Mouse (Mus musculus) thymus, postnatal 4 days (tissue): ENCODE results near the gene Ube2cbp.

Experiments used
- DNase-seq: peaks from one replicate; pipeline ENCODE4 v3.0.0; 2021

Ube2cbp gene

DNA sequence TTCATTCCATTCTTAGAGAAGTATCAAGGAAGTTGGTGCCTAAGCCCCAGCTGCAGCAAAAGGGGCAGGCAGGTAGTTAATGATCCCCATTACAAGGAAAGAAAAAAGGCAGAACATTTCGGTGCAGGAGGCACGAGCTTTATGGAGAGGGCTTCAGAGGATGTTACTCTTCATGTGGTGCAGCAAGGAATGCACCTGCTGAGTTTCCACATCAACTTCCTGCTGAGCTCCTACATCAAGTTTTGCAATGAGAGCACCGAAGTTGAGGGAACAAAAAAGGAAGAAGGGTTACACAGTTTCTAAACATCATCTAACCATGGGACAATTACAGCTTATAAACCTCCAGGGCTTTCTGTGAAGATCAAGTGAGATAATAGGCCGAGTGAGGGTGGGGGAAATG lies 156.1 kb downstream of the Ube2cbp start:
- no peak for DNase-seq

- no peak for DNase-seq
Observed at GRCm38 (mm10) chr9:86306556-86306955, 158.2 kb downstream of the Ube2cbp start.

DNA sequence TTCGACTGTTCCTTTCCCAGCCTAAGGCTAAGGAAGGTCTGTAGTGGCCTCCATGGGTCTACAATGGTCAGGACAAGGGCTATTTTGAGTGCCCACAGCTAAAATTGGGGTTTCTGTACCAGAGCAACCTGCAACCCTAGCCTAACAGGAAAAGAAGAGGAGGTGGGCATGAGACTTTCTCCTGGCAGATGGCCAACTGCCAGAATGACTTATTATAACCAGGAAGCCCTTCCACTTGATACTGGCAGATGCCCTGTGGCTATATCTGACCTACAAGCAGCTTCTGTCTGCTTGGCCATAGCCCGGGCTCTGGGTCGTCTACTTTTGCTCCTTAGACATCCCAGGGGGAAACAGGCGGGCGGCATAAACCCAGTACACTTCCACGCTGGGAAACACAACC lies 163.3 kb downstream of the Ube2cbp start:
- DNase-seq = no peak

DNA sequence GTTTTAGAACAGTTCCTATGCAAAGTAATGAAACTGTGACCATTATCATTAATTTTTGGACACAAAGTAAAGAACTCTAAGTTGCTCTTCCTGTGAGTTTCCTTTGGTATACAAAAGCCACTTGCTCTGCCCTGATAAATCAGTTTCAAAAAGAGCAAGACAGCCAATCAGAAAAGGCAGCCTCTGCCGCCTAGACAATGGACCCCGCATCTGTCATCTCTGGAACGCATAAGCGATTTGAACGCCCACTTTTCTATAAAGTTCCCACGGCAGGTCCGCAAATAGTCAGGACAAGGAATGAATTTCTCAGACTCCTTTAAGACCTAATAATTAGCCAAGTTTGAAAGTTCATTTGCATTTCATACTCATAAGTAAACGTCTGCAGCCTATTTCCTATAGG lies 166.2 kb downstream of the Ube2cbp start:
- DNase-seq = no peak

DNA sequence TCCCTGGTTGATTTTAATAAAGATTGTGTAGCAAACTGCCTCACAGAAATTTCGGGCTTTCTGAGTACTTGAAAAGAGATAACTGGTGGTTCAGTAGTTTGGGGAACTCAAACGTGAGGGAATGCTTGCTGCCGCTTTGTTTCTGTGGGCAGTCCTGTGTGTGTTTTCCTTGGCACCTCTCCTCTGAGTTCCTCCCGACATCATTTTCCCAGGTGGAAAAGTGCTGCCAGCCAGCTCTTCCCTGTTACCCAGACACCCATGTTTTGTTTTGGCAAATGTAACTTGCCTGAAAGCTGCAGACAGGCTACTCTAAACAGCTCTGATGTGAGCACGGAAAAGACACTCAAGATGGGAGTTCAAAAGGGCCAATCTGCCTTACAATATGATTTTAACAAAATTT lies 166.6 kb downstream of the Ube2cbp start:
- DNase-seq = no peak

GRCm38 (mm10) chr9:86296683-86297638 lies 167.8 kb downstream of the Ube2cbp start:
- DNase-seq = no peak

GRCm38 (mm10) chr9:86287570-86287954 lies 177.2 kb downstream of the Ube2cbp start:
- no peak for DNase-seq

GRCm38 (mm10) chr9:86286830-86287569 lies 177.8 kb downstream of the Ube2cbp start:
- DNase-seq = no peak

- DNase-seq = no peak
Observed at GRCm38 (mm10) chr9:86282555-86282954, 182.2 kb downstream of the Ube2cbp start.

GRCm38 (mm10) chr9:86281147-86281467 lies 183.6 kb downstream of the Ube2cbp start:
- no peak for DNase-seq

DNA sequence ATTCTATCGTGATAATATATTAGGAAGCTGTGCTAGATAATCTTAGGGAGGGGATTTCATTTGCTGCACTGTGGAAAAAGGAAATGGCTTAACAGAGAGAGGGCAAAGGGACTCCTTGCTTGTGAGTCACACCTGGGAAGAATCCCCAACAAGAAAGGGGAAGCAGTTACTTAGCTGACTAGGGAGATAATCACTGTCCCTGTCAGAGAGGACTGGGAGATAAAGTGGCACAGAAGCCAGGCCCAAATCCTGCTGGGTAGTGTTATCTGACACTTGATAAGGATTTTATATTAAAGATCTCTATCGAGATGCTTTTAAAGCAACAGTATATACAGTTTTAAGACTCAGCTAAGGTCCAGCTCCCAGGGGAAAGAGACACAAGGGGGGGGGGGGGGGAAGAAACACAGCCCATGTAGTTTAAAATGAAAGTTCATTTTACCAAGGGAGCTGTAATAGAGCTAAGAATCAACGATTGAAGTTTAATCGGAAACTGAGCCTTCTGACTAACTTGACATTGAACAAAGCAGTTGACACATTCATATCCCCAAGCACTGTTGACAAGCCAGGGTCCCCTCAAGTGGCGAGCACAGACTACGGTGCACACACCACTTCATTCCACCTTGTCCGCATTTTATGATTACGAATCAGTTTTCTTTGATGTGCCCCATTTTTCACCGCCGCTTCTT lies 184.1 kb downstream of the Ube2cbp start:
- DNase-seq = no peak

DNA sequence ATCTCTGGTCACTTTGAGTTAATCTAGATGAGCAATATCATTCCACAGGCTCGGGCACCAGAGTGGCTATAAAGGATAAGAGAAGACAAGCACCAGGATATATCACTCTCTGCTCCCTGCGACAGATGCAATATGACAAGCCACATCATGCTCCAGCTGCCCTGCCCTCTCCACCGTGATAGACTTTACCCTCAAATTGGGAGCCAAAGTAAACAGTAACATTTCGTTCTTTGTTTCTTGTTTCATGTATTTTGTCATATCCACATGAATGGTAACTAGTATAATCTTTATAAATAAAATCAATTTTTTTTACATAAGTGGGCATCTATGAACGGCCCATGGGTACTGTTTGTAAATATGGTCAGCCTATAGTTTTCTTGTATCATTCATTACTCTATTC lies 195.2 kb downstream of the Ube2cbp start:
- DNase-seq = no peak

DNA sequence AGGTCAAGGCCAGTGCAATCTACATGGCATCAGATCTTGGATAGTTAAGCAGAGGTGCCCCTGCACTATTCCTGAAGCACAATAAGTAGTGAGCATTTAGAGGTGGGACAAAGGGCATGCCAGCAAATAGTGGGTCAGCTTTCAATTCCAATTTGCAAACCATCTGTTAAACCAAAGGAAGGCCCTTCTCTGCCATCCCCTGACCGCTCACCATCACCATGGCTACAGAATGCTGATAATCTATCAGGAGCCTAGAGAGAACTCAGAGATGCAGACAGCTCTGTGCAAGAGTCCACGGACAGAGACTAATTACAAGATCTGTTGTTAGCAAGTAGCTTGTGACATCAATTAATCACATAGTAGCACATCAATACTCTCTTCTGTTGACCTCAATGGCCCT lies 198.1 kb downstream of the Ube2cbp start:
- DNase-seq = no peak
